Mouse (Mus musculus) heart, embryonic 11.5 days (tissue): Measurements from ENCODE around the gene Cacna2d1. TPM values are rescaled to one million over a fixed set of nuclear protein-coding genes. Genes with fewer than 3 reads are reported as not detected.
A peak's percentile ranks its signal among the peaks of the same experiment; 100 is the strongest.

Source experiments
- ATAC-seq: fragments of 200-750 bp; cut with Nextera tagmentation; replicated peaks from 2 replicates; pipeline ENCODE4 v1.8.0; 2017; ENCODE audit warnings: moderate library complexity; ENCODE audit not compliant: insufficient number of reproducible peaks, low FRiP score, low TSS enrichment
- H3K27ac ChIP-seq: fragments of 300-500 bp; sonication (generic); 2 replicates; pipeline ENCODE4 v1.5.1; 2014; ENCODE audit warnings: mild to moderate bottlenecking, low read depth, low read length
- H3K27me3 ChIP-seq: fragments of 300-500 bp; sonication (generic); 2 replicates; pipeline ENCODE4 v1.6.1; 2014; ENCODE audit warnings: mild to moderate bottlenecking, low read length, mixed read lengths; ENCODE audit not compliant: control insufficient read depth, insufficient read depth
- H3K36me3 ChIP-seq: fragments of 300-500 bp; sonication (generic); 2 replicates; pipeline ENCODE4 v1.6.1; 2014; ENCODE audit warnings: mild to moderate bottlenecking, low read length, moderate library complexity, mixed read lengths; ENCODE audit not compliant: control insufficient read depth, insufficient read depth
- H3K4me1 ChIP-seq: fragments of 300-500 bp; sonication (generic); 2 replicates; pipeline ENCODE4 v1.6.1; 2014; ENCODE audit warnings: low read length; ENCODE audit not compliant: control insufficient read depth, insufficient read depth
- H3K4me2 ChIP-seq: fragments of 300-500 bp; sonication (generic); 2 replicates; pipeline ENCODE4 v1.6.1; 2014; ENCODE audit warnings: mild to moderate bottlenecking, moderate library complexity
- H3K4me3 ChIP-seq: fragments of 300-500 bp; sonication (generic); 2 replicates; pipeline ENCODE4 v1.5.1; 2014; ENCODE audit warnings: low read depth, low read length
- H3K9ac ChIP-seq: fragments of 300-500 bp; sonication (generic); 2 replicates; pipeline ENCODE4 v1.6.1; 2014; ENCODE audit warnings: mild to moderate bottlenecking, low read depth, low read length, moderate library complexity
- H3K9me3 ChIP-seq: fragments of 300-500 bp; sonication (generic); replicated peaks from 2 replicates; pipeline ENCODE4 v1.6.1; 2016; ENCODE audit warnings: low read length; ENCODE audit not compliant: control insufficient read depth
- whole genome bisulfite sequencing: fragments of 180-500 bp; shearing (Covaris S2); extraction: QIAGEN DNeasy Blood & Tissue Kit; methylation state at CpG from one replicate; pipeline ENCODE4 v1.1.7; 2014; ENCODE audit not compliant: insufficient replicate concordance; 5-methylcytosine and 5-hydroxymethylcytosine counted together
- polyA plus RNA-seq: library from polyadenylated mRNA; unstranded; fragments of >200 nt; fragmentation: Nextera tagmentation; extraction: Ambion mirVana; gene quantifications from 2 replicates; pipeline ENCODE4 v1.2.1, GENCODE M21; 2014

Gene Cacna2d1
- polyA plus RNA-seq, 1 experiment from 2014 or later: 17.9 TPM

DNA sequence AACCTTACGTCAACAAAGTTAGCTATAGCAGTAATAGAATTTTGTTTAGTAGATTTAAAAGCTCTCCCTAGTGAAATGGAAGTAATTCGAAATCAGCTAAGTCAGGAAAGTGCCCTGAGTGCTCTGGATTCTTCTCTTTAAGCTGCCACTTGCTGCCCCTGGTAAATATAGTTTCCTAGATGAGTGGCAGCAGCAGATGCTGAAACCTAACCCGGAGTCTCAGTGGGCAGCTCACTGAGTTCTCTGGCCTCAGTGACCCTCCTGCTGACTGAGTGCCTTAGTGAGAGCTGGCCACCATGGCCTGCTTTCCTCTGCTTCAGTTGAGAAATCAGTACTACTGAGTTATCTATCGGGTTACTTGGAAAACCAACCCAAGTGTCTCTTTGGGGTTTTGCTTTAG is 37.3 kb downstream of the Cacna2d1 start:
- Histone ChIP-seq H3K4me2 (no peak overlapping the region), H3K36me3 (no peaks in the 10 kb centered on the region), H3K27me3 (no peaks in the 10 kb centered on the region), H3K9me3 (no peaks in the 10 kb centered on the region), H3K4me1 (peaks cover 10% of the 10 kb centered on the region), H3K9ac (no peak overlapping the region), H3K4me3 (no peak overlapping the region), H3K27ac (no peak overlapping the region)
- ATAC-seq: no peak
- WGBS: 66% methylated on average over 4 of the region's 4 CpGs

DNA sequence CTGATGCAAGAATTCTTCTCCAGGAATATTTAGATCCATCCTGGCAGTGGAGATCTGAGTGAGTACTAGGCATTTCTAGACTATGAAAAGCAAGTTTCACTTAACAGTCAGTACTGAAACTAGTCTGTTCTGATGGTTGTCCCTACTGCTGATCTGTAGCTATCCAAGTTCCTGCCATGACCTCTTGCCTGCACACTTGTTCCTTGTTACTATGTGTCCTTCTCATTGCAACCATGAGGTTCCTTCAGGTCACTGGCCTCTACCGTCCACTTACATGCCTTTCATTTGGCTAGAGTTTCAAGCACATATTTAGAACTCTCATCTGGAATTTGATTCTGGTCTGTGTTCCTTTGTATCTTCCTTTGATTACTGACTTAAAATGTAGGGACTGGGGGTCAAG is 37.9 kb downstream of the Cacna2d1 start:
- Histone ChIP-seq H3K4me2 (no peak overlapping the region), H3K9me3 (no peaks in the 10 kb centered on the region), H3K4me1 (peaks cover 10% of the 10 kb centered on the region), H3K27ac (no peak overlapping the region), H3K36me3 (no peaks in the 10 kb centered on the region), H3K4me3 (no peak overlapping the region), H3K27me3 (no peaks in the 10 kb centered on the region), H3K9ac (no peak overlapping the region)
- no peak for ATAC-seq
- 67% methylated on average over 1 of the region's 1 CpGs for WGBS

DNA sequence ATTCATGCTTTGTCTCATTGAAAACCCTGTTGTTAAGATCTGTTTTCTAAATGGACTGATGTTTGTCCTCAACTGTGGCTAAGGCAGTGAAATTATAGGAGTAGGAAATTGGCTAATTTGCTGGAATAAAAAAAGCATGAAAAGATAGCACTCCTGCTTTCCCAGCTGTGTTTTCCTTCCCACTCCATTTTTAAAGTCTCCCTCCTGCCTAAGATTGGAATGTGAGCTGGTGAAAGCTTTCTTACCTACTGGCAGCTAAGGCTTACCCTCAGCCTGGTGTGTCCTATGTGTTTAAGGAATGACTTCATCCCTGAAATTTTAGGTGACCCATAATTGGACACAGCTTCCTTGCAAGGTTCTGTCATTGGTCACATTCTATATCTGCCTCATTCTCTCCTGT is 40.2 kb downstream of the Cacna2d1 start:
- Histone ChIP-seq H3K4me2 (no peak overlapping the region), H3K36me3 (no peaks in the 10 kb centered on the region), H3K4me1 (peaks cover 4% of the 10 kb centered on the region; the same call in 1 of the 2 replicates), H3K4me3 (no peak overlapping the region), H3K27ac (no peak overlapping the region), H3K27me3 (no peaks in the 10 kb centered on the region), H3K9me3 (no peaks in the 10 kb centered on the region), H3K9ac (no peak overlapping the region)
- ATAC-seq: no peak

DNA sequence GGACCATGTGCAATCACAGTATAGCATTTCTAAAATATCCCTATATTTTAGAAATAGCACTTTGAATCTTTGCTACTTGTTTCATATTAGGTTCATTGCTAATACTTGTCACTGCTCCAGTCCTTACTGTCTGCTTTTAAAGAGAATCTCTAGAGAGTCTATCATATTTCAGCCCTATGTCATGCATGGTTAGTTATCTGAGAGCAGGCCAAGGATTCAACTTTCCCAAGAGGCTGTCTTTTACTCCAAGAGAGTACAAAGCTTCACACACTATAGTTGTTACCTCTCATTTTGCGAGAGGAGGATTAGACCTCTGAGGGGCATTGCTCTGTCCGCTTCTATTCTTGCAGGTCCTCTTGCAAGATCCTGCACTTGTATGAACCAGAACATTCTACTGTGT is 44.7 kb downstream of the Cacna2d1 start:
- Histone ChIP-seq H3K27ac (no peak overlapping the region), H3K27me3 (no peaks in the 10 kb centered on the region), H3K4me2 (no peak overlapping the region), H3K9me3 (no peaks in the 10 kb centered on the region), H3K9ac (no peak overlapping the region), H3K4me3 (no peak overlapping the region), H3K4me1 (peaks cover under 1% of the 10 kb centered on the region; the same call in 1 of the 2 replicates), H3K36me3 (no peaks in the 10 kb centered on the region)
- no peak for ATAC-seq
- WGBS: 85% methylated on average over 2 of the region's 2 CpGs

DNA sequence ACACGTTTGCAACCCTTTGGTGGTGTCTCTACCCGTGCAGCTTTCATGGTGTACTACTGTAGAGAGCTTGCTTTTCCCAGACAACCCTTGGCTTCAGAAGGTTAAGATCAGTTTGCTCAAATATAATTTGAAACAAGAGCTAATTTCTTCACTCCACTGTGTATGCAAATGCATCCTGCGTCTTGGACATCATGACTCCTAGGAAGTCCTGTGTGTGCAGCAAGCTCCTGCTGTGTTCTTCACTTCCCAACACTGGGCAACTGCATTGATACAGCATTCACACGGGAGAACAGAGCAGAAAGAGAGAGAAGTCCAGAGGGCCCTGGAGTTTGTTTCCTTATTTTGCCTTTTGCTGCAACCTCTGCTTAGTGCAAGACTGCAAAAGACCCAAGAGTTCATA is 48.1 kb downstream of the Cacna2d1 start:
- no peak for ATAC-seq
- WGBS: 66% methylated on average over 4 of the region's 4 CpGs
- Histone ChIP-seq H3K9me3 (no peaks in the 10 kb centered on the region), H3K4me2 (no peak overlapping the region), H3K27me3 (no peaks in the 10 kb centered on the region), H3K9ac (no peak overlapping the region), H3K36me3 (no peaks in the 10 kb centered on the region), H3K4me1 (no peaks in the 10 kb centered on the region), H3K4me3 (no peak overlapping the region), H3K27ac (no peak overlapping the region)

DNA sequence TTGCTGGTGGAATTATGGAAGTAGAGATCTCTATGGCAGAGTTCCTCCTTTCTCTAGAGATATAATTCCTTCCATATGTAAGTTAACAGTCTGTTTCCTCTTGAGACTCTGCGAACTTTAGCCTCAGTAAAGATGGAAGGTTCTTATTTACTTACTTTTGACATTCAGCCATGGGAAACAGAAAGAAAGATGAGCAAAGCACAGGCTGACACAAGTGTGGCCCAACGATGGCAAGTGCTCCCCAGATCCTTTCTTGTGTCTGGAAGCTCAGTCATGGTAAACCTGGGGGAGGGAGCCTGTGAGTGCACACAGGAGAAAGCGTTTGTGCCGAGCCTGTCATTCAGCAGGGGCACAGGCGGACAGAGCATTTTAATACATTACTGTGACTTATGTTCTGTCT is 48.9 kb downstream of the Cacna2d1 start:
- no peaks in the 10 kb centered on the region for H3K27me3 ChIP-seq
- ATAC-seq: no peak
- no peak overlapping the region for H3K4me2 ChIP-seq
- no peaks in the 10 kb centered on the region for H3K9me3 ChIP-seq
- H3K36me3 ChIP-seq: no peaks in the 10 kb centered on the region
- no peaks in the 10 kb centered on the region for H3K4me1 ChIP-seq
- H3K27ac ChIP-seq: no peak overlapping the region
- no peak overlapping the region for H3K9ac ChIP-seq
- no peak overlapping the region for H3K4me3 ChIP-seq
- 36% methylated on average over 5 of the region's 5 CpGs for WGBS

DNA sequence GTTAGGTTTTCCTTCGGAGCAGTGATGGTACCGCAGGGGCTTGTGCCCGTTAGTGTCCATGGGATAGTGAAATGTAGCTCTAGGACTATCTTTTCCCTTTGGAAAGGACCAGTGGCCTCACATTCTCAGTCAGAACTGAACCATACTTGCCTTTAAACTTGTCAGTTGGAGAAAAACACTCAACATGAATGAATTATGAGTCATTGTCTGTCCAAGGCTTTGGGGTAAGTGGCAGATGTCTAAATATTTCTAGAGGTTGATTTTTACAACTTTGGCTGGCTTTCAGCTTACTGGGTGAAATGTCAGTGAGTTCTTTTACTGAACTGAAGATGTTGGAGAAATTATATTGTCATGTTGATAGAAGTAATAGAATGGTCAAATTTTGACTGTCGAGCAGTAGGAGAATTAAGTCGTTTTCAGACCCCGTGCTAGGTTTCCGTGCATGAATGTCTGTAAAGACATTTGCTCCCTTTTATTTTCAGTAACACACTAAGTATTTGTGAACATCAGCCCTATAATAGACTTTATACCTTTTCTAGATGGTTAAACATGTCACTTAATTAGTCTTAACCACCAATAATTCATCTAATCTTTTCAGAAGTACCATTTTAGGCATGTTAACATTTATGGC is 50.9 kb downstream of the Cacna2d1 start:
- H3K27ac ChIP-seq: no peak overlapping the region
- no peak overlapping the region for H3K4me3 ChIP-seq
- no peak overlapping the region for H3K9ac ChIP-seq
- no peaks in the 10 kb centered on the region for H3K4me1 ChIP-seq
- no peaks in the 10 kb centered on the region for H3K9me3 ChIP-seq
- ATAC-seq: no peak
- no peaks in the 10 kb centered on the region for H3K36me3 ChIP-seq
- H3K4me2 ChIP-seq: no peak overlapping the region
- H3K27me3 ChIP-seq: no peaks in the 10 kb centered on the region
- WGBS: 88% methylated on average over 7 of the region's 7 CpGs

DNA sequence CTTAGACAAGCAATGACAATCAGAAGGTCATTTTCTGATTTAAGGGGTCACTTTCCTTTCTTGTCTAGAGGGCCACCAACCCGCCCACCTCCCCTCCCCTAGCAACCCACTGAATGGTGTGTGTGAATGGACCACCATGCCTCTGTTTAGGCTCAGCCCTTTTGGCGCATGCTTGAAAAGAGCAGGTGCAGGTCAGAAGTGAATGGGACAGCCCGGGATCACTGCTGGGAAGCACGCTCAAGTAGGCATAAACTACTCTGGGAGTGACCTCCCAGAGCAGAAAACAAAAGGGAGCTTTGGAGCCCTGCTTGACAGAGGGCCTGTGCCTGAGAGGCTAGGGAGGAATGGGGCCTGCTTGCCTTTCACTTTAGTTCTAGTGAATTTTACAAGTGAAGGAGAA is 51.4 kb downstream of the Cacna2d1 start:
- no peaks in the 10 kb centered on the region for H3K9me3 ChIP-seq
- no peak for ATAC-seq
- no peaks in the 10 kb centered on the region for H3K4me1 ChIP-seq
- H3K36me3 ChIP-seq: no peaks in the 10 kb centered on the region
- H3K4me2 ChIP-seq: no peak overlapping the region
- H3K27ac ChIP-seq: no peak overlapping the region
- 43% methylated on average over 4 of the region's 4 CpGs for WGBS
- H3K4me3 ChIP-seq: no peak overlapping the region
- H3K27me3 ChIP-seq: no peaks in the 10 kb centered on the region
- no peak overlapping the region for H3K9ac ChIP-seq

DNA sequence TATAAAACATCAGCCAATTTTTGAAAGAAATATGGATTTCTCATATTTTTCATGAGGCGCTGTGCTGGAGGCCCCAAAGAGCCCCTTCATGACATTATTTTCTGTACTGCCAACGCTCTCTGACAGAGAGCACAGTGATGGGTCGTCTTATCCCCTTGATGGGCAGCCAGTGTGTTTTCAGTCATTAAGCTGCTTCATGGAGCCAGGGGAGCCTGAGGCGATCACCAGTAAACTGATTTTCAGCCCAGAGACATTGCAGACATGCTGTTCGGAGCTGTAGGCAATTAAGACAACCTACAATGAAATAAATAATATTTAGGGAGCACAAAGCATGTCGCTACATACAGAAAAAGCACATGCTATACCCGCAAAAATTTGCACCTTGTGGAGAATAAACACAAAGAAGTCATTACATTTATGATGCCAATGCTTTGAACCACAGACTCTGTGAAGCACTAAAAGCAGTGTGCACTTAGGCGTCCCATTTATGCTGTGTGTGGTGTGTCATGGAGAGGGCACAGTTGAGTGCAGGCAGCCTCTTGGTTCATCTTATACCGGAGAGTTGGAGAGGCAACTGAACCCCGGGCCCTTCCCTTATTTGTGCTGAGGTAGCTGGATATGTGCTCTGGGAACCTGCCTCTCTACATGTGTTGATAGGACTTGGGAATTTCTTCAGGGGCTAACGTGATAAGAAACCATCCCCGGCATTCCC is 57.1 kb downstream of the Cacna2d1 start:
- 0 out of 2 replicates have a peak, but pooled peaks have one; percentile 68 for ATAC-seq
- Histone ChIP-seq H3K36me3 (no peaks in the 10 kb centered on the region), H3K9me3 (no peaks in the 10 kb centered on the region), H3K27ac (no peak overlapping the region), H3K4me2 (peak overlapping the region; percentile 37), H3K4me3 (no peak overlapping the region), H3K4me1 (peaks cover 7% of the 10 kb centered on the region), H3K27me3 (no peaks in the 10 kb centered on the region), H3K9ac (no peak overlapping the region)
- WGBS: 50% methylated on average over 12 of the region's 12 CpGs
